Mouse (Mus musculus): ENCODE data around the gene Olfr912.

Olfr912 gene

DNA sequence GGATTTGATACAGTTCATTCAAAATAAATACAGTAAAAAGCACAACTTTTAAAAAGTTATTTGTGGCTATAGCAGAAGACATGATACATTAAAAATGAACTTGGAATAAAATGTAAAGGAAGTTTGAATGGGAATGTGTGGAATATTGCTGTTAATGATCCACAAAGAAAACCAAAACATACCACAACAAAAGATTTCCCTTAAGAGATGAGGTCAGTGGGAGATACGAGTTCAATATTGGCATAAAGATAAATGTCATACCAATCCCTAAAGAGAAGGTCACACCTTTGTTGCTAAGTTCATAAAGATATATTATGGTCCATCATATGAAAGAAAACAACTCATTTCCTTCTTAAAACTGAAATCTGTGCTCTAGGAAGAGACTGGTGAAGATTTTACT lies at the start of gene Olfr912:
Gene Olfr912 (plus strand): TSS at position 301 of the 400 bp plus-strand sequence.
- no peak for DNase-seq (ENCODE audit: low spot score)

DNA sequence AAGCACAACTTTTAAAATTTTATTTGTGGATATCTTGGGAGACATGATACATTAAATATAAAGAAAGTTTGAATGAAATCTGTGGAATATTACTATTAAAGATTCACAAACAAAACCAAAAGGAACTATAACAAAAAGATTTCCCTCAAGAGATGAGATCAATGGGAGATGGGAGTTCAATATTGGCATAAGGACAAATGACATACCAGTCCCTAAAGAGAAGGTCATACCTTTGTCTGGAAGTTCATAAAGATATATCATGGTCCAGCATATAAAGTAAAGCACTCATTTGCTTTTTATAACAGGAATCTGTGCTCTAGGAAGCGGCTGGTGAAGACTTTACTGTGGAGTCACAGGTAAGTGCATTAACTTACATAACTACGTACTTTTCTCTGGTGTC lies 42.4 kb upstream of the Olfr912 start, which contains the start of gene Olfr910:
Gene Olfr910 (plus strand): TSS at position 301 of the 400 bp plus-strand sequence.
- no peak for DNase-seq (ENCODE audit: low spot score)

DNA sequence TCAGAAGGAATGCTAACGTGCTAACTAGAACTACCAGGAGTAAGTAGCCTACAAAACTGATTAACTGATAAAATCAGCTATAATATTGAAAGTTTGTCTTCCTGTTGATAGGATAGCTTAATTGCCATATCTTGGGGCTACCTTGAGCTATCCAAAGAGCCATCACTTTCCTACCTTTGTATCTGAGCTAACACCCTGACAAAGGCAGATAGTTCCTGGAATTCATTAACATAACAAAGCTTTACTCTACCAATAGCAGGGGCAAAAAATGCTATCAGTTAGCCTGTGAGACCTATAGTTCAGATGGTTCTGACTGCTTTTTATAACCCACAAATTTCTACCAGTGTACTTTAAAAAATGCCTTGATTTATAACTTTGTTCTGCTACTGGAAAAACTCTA lies 11.1 kb downstream of the Olfr912 start:
- no peak for DNase-seq (ENCODE audit: low spot score)

DNA sequence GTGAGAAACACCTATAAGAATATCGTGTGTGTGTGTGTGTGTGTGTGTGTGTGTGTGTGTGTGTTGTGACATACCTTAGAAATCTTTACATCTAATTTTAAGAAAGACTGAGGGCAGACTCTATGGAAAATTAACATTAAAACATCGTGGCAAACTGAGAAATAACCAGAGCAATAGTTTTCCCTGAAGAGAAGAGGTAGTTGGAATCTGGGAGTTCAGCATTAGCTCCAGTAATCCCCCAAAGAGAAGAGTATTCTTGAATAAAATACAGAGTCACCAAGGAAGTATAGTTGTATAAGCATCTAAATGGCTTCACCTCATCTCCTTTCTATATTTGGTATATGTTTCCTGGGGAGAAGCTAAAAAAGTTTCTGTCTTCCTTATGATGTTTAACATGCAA lies 12.5 kb downstream of the Olfr912 start, which contains the start of gene Olfr913:
Gene Olfr913 (plus strand): TSS at position 301 of the 400 bp plus-strand sequence.
- DNase-seq (ENCODE audit: low spot score): no peak

DNA sequence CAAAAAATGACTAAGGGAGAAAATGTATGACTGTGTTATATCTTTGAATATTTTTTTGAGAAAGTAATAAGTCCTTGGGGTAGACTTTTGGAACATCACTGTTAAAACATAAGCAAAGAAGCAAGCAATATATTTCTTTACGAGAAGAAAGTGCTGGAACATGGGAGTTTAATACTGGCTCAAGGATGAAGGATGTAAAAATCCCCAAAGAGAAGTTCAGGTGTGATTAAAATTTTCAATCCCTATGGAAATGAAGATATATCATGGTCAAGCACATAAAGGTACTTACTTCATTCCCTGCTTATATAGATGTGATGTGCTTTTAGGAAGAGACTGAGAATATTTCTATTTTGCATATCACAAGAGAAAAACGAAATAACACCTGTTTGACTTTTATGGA lies 24.8 kb downstream of the Olfr912 start, which contains the start of gene Olfr914:
Gene Olfr914 (plus strand): TSS at position 301 of the 400 bp plus-strand sequence.
- DNase-seq (ENCODE audit: low spot score): no peak

DNA sequence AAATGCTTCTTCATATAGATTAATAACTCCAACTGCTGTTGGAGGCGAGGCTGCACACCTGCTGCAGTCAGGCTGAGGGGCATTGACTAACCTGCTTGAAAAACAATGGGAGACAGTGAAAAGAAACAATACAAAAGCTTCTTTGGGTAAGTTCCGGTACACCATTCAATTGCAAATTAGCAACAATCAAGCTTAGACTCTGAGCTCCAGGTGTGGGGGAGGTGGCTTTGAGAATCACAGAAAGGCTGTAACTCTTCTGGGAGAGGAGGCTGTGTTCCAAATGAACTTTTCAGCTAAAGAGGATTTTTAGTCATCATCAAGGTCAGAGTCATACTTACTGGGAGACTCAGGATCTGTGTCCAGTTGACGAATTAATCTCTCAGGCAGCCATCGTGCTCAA lies 52.4 kb downstream of the Olfr912 start:
- no peak for DNase-seq (ENCODE audit: low spot score)

Data from ovary, postnatal 14 days (tissue).